Mouse (Mus musculus) intestine, embryonic 15.5 days (tissue): Measurements from ENCODE around the gene Tmprss3. TPM values are rescaled to one million over a fixed set of nuclear protein-coding genes. Genes with fewer than 3 reads are reported as not detected.

ENCODE experiments used
- ATAC-seq: fragments of 200-750 bp; cut with Nextera tagmentation; 2 replicates; pipeline ENCODE4 v1.8.0; 2017; ENCODE audit warnings: moderate TSS enrichment, moderate library complexity
- H3K27ac ChIP-seq: fragments of 300-500 bp; sonication (generic); 2 replicates; pipeline ENCODE4 v1.5.1; 2015; ENCODE audit warnings: mild to moderate bottlenecking, inconsistent platforms
- H3K27me3 ChIP-seq: fragments of 300-500 bp; sonication (generic); replicated peaks from 2 replicates; pipeline ENCODE4 v1.6.1; 2015; ENCODE audit warnings: inconsistent platforms
- H3K36me3 ChIP-seq: fragments of 300-500 bp; sonication (generic); 2 replicates; pipeline ENCODE4 v1.6.1; 2015; ENCODE audit warnings: inconsistent platforms
- H3K4me1 ChIP-seq: fragments of 300-500 bp; sonication (generic); replicated peaks from 2 replicates; pipeline ENCODE4 v1.6.1; 2015; ENCODE audit warnings: inconsistent platforms
- H3K4me2 ChIP-seq: fragments of 300-500 bp; sonication (generic); replicated peaks from 2 replicates; pipeline ENCODE4 v1.6.1; 2015; ENCODE audit warnings: mild to moderate bottlenecking, inconsistent platforms
- H3K4me3 ChIP-seq: fragments of 300-500 bp; sonication (generic); replicated peaks from 2 replicates; pipeline ENCODE4 v1.5.1; 2015; ENCODE audit warnings: inconsistent platforms
- H3K9ac ChIP-seq: fragments of 300-500 bp; sonication (generic); 2 replicates; pipeline ENCODE4 v1.6.1; 2015; ENCODE audit warnings: inconsistent platforms
- H3K9me3 ChIP-seq: fragments of 300-500 bp; sonication (generic); 2 replicates; pipeline ENCODE4 v1.6.1; 2016; ENCODE audit warnings: inconsistent platforms
- WGBS: fragments of 180-500 bp; shearing (Covaris S2); methylation state at CpG from one replicate; pipeline ENCODE4 v1.1.7; 2015; 5-methylcytosine and 5-hydroxymethylcytosine counted together
- polyA plus RNA-seq: library from polyadenylated mRNA; unstranded; fragments of >200 nt; fragmentation: Nextera tagmentation; extraction: Ambion mirVana; gene quantifications from 2 replicates; pipeline ENCODE4 v1.2.1, GENCODE M21; 2015

Gene Tmprss3
- polyA plus RNA-seq, 1 experiment from 2014 or later = not detected

- Histone ChIP-seq H3K27ac (no peak overlapping the region), H3K4me1 (no peaks in the 10 kb centered on the region), H3K9me3 (no peaks in the 10 kb centered on the region), H3K36me3 (no peaks in the 10 kb centered on the region), H3K4me3 (no peak overlapping the region), H3K9ac (no peak overlapping the region), H3K4me2 (no peak overlapping the region), H3K27me3 (no peaks in the 10 kb centered on the region)
- 53% methylated on average over 9 of the region's 9 CpGs for WGBS
- ATAC-seq = peak; percentile 71
These were observed 45.7 kb downstream of the Tmprss3 start for GRCm38 (mm10) chr17:31152966-31153499.

- ATAC-seq = peak; percentile 25
These were observed 46.3 kb downstream of the Tmprss3 start for GRCm38 (mm10) chr17:31152512-31152911.

DNA sequence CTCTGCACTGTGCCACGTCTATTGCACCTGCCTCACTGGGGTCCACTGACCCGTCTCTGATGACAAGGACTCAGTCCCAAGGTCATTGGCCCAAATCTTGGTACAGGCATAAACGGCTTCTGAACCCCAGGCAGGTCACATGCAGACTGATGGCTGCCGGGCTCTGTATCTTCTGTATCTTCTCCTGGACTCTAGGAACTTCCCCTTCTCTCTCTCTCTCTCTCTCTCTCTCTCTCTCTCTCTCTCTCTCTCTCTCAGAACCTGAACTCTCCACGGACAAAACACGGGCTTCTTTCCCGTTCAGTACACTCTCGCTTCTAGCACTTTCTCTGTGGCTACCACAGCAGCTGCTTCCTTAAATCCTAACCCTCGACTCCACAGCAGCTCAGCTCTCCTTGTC, 52.8 kb downstream of the Tmprss3 start:
- H3K27ac ChIP-seq = no peak overlapping the region
- H3K4me2 ChIP-seq = no peak overlapping the region
- WGBS = 80% methylated on average over 9 of the region's 9 CpGs
- H3K9me3 ChIP-seq = no peaks in the 10 kb centered on the region
- no peaks in the 10 kb centered on the region for H3K27me3 ChIP-seq
- no peak overlapping the region for H3K9ac ChIP-seq
- H3K36me3 ChIP-seq = no peaks in the 10 kb centered on the region
- no peak overlapping the region for H3K4me3 ChIP-seq
- no peak for ATAC-seq
- peaks cover 9% of the 10 kb centered on the region for H3K4me1 ChIP-seq

More at GRCm38 (mm10) chr17:31152512-31152911, 46.3 kb downstream of the Tmprss3 start:
- Histone ChIP-seq H3K4me1 (no peaks in the 10 kb centered on the region), H3K4me2 (no peak overlapping the region), H3K36me3 (no peaks in the 10 kb centered on the region), H3K27ac (no peak overlapping the region), H3K4me3 (no peak overlapping the region), H3K9ac (no peak overlapping the region), H3K27me3 (no peaks in the 10 kb centered on the region), H3K9me3 (no peaks in the 10 kb centered on the region)
- WGBS = 62% methylated on average over 5 of the region's 5 CpGs

DNA sequence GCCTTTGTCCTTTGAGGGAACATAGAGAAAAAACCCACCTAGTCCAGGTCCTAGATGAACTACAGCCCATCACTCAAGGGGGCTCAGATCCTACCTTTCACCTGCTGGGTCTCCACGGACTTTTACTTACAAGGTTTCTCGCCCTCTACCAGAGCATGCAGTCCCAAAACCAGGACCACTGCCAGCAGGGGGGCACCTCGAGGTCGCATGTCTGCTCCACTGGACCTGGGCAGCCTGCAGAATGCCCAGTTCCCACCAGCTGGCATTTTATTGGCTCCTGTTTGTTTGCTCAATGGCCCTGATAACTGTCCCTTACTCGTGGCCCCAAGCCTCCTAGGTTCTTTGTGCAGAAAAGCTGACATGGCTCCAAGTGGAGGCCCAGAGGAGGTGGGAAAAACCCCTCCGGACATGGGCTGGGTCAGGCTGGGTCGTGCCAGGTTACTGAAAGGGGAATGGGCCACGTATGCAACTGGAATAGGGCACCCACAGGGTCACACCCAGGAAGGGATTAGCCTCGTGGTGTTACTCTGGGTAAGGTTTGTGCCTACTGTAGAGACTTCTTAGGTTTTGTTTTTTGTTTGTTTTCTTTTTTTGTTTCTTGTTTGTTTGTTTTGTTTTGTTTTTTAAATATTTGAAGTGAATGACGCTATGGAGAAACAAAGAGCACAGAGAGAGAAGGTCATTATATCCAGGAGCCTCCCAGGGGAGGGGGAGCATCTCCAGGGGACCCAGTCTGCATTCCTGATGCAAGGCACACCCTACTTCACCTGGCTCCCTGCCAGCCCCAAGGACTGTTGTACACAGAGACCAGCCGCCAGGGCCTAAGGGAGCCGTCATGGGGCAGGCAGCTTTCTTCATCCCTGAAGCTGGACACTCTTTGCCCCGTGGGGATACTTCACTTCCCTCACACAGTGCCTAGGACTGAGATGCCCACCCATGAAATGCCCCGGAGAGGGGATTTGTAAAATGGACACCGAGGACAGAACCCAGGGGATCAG, 54.4 kb downstream of the Tmprss3 start, which contains the start of gene Tff2:
Gene Tff2, minus strand, starts transcription at position 243 of the 998 bp plus-strand sequence.
- Histone ChIP-seq H3K9ac (no peak within 1 kb of the TSS), H3K4me3 (no peak within 1 kb of the TSS), H3K36me3 (no peaks in the 10 kb centered on the region), H3K4me2 (no peak within 1 kb of the TSS), H3K27ac (no peak within 1 kb of the TSS), H3K9me3 (no peaks in the 10 kb centered on the region), H3K27me3 (no peaks in the 10 kb centered on the region), H3K4me1 (peaks cover 9% of the 10 kb centered on the region)
- ATAC-seq = peak; percentile 85
- WGBS = 54% methylated on average over 15 of the region's 15 CpGs

DNA sequence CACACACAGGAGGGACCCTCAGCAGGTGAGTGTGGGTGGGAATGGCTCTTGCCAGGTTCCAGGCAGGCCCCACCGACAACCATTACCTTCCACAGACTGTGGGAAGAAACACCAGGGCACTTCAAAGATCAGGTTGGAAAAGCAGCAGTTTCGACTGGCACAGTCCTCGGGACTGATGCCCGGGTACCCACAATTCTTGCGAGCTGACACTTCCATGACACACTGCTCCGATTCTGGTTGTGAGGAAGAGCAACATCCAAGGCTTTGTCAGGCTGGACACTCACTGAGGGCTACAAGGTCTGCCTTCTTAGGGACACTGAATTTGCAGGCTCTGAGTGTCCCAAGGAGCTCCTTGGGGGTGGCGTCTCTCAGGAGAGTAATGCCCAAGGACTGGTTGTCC, 56.7 kb downstream of the Tmprss3 start:
- Histone ChIP-seq H3K27ac (no peak overlapping the region), H3K27me3 (no peaks in the 10 kb centered on the region), H3K9me3 (no peaks in the 10 kb centered on the region), H3K4me3 (no peak overlapping the region), H3K4me1 (peaks cover 9% of the 10 kb centered on the region), H3K36me3 (no peaks in the 10 kb centered on the region), H3K9ac (no peak overlapping the region), H3K4me2 (no peak overlapping the region)
- 87% methylated on average over 7 of the region's 7 CpGs for WGBS
- no peak for ATAC-seq

GRCm38 (mm10) chr17:31138398-31138797, 60.4 kb downstream of the Tmprss3 start:
- ATAC-seq = no peak
- Histone ChIP-seq H3K9ac (no peak overlapping the region), H3K4me3 (no peak overlapping the region), H3K4me1 (0 out of 2 replicates have a peak, but pooled peaks cover 12% of the 10 kb centered on the region), H3K27me3 (no peaks in the 10 kb centered on the region), H3K9me3 (no peaks in the 10 kb centered on the region), H3K4me2 (no peak overlapping the region), H3K36me3 (no peaks in the 10 kb centered on the region), H3K27ac (no peak overlapping the region)
- WGBS = 19% methylated on average over 5 of the region's 5 CpGs

DNA sequence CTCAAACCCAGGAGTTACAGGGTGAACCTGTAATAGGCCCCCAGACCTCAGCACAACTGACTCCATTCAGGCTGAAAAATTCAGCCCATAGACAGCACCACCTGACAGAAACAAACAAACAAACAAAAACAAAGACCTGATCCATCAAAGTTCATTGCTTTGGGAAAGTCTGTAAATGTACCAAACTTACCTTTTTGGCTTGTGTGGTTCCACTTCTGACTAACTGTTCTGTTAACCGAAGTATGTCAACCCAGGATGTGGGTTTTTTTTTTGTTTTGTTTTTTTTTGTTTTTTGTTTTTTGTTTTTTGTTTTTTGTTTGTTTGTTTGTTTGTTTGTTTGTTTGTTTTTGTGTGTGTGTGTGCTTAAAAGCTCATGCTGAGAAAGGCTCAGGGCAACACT, 62.0 kb downstream of the Tmprss3 start:
- H3K4me3 ChIP-seq = no peak overlapping the region
- 83% methylated on average over 1 of the region's 1 CpGs for WGBS
- H3K27ac ChIP-seq = no peak overlapping the region
- H3K9me3 ChIP-seq = no peaks in the 10 kb centered on the region
- no peaks in the 10 kb centered on the region for H3K27me3 ChIP-seq
- no peaks in the 10 kb centered on the region for H3K36me3 ChIP-seq
- H3K4me1 ChIP-seq = 0 out of 2 replicates have a peak, but pooled peaks cover 12% of the 10 kb centered on the region
- H3K9ac ChIP-seq = no peak overlapping the region
- no peak overlapping the region for H3K4me2 ChIP-seq
- no peak for ATAC-seq

- no peak overlapping the region for H3K4me2 ChIP-seq
- no peak for ATAC-seq
- no peak overlapping the region for H3K9ac ChIP-seq
- WGBS = 30% methylated on average over 3 of the region's 3 CpGs
- H3K9me3 ChIP-seq = no peaks in the 10 kb centered on the region
- no peak overlapping the region for H3K4me3 ChIP-seq
- no peaks in the 10 kb centered on the region for H3K36me3 ChIP-seq
- 0 out of 2 replicates have a peak, but pooled peaks cover 12% of the 10 kb centered on the region for H3K4me1 ChIP-seq
- no peaks in the 10 kb centered on the region for H3K27me3 ChIP-seq
- no peak overlapping the region for H3K27ac ChIP-seq
These were observed 62.5 kb downstream of the Tmprss3 start for GRCm38 (mm10) chr17:31136291-31136690.

- Histone ChIP-seq H3K27ac (0 out of 2 replicates have a peak overlapping the region, but pooled peaks have one; percentile 56), H3K9me3 (no peaks in the 10 kb centered on the region), H3K4me1 (peaks cover 12% of the 10 kb centered on the region; the same call in 1 of the 2 replicates), H3K9ac (no peak overlapping the region), H3K4me2 (peak overlapping the region; percentile 37), H3K4me3 (no peak overlapping the region), H3K36me3 (no peaks in the 10 kb centered on the region), H3K27me3 (no peaks in the 10 kb centered on the region)
- ATAC-seq = peak; percentile 69
- 50% methylated on average over 6 of the region's 6 CpGs for WGBS
These were observed 63.9 kb downstream of the Tmprss3 start for GRCm38 (mm10) chr17:31134913-31135312.

DNA sequence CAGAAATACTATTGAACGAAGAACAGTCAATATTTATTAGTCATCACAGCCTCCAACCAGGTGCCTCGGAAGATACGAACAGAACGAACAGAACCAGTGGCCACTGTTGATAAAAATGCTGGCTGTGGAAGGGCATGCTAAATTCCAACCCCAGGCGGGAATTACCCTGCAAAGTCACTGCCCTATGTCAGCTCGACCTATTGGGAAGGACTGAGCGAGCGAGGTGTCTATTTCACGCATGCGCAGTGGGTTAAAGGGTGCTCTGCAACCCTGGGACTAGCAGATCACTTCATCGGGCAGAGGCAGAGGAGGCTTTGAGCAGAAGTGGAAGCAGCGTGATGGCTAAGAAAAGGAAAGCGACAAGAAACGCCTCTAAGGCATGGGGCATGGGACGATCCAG, 65.0 kb downstream of the Tmprss3 start:
- ATAC-seq = 0 out of 2 replicates have a peak, but pooled peaks have one; percentile 25
- 45% methylated on average over 15 of the region's 15 CpGs for WGBS
- peak overlapping the region; percentile 37; the same call in 1 of the 2 replicates for H3K4me2 ChIP-seq

GRCm38 (mm10) chr17:31131269-31131821, 67.4 kb downstream of the Tmprss3 start:
- 66% methylated on average over 10 of the region's 10 CpGs for WGBS
- H3K9ac ChIP-seq = no peak overlapping the region
- peaks cover 18% of the 10 kb centered on the region; the same call in 1 of the 2 replicates for H3K4me1 ChIP-seq
- no peaks in the 10 kb centered on the region for H3K27me3 ChIP-seq
- H3K4me3 ChIP-seq = no peak overlapping the region
- no peaks in the 10 kb centered on the region for H3K9me3 ChIP-seq
- no peak overlapping the region for H3K27ac ChIP-seq
- H3K4me2 ChIP-seq = no peak overlapping the region
- ATAC-seq = 0 out of 2 replicates have a peak, but pooled peaks have one; percentile 11
- H3K36me3 ChIP-seq = no peaks in the 10 kb centered on the region

More for the DNA sequence above, 65.0 kb downstream of the Tmprss3 start:
- no peaks in the 10 kb centered on the region for H3K27me3 ChIP-seq
- H3K27ac ChIP-seq = no peak overlapping the region
- no peak overlapping the region for H3K4me3 ChIP-seq
- no peak overlapping the region for H3K9ac ChIP-seq
- H3K9me3 ChIP-seq = no peaks in the 10 kb centered on the region
- peaks cover 18% of the 10 kb centered on the region; the same call in 1 of the 2 replicates for H3K4me1 ChIP-seq
- no peaks in the 10 kb centered on the region for H3K36me3 ChIP-seq

GRCm38 (mm10) chr17:31129452-31129851, 69.3 kb downstream of the Tmprss3 start, which contains the start of gene Tff3:
Gene Tff3 (minus strand): TSS chr17:31129646.
- Histone ChIP-seq H3K27ac (no peak within 1 kb of the TSS), H3K4me1 (peaks cover 13% of the 10 kb centered on the region; the same call in 1 of the 2 replicates), H3K9ac (no peak within 1 kb of the TSS), H3K27me3 (no peaks in the 10 kb centered on the region), H3K36me3 (no peaks in the 10 kb centered on the region), H3K4me3 (no peak within 1 kb of the TSS), H3K9me3 (no peaks in the 10 kb centered on the region), H3K4me2 (no peak within 1 kb of the TSS)
- ATAC-seq = peak; percentile 73
- WGBS = 20% methylated on average over 2 of the region's 2 CpGs
